ENCODE assay signal across 8 mouse cellular contexts in the genomic region with DNA sequence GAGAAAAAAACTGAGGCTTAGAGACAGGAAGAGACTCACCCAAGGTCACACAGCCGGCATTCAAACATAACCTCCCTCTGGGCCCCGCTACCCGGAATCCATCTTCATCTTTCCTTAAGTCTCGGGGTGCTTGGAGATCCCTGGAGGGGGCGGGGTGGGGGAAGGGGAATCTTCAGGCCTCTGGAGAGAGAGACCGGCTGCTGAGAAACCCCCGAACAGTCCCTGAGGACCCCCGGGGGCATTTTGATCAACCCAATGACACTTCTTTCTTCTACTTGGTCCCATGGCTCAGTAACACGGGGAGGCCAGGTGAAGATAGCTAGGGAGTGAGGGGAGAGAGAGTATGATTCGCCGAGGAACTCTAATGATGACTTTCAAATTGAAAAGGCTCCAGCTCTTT. TPM values are rescaled to one million over a fixed set of nuclear protein-coding genes. Genes with fewer than 3 reads are reported as not detected.
A peak's percentile ranks its signal among the peaks of the same experiment; 100 is the strongest.
DNase-seq lines count a peak whose midpoint lies in the region; ATAC-seq and TF ChIP-seq lines count a peak whose summit lies in the region.

No protein-coding gene starts in this region.

- 0 out of 2 replicates have a peak overlapping the region, but pooled peaks have one; percentile 66 for H3K27ac ChIP-seq in lung, postnatal 0 days (ENCODE audit: low read length)
- H3K27ac ChIP-seq in liver, embryonic 12.5 days, result no peak overlapping the region
- H3K27ac ChIP-seq in stomach, embryonic 16.5 days (ENCODE audit: low read length), result peak overlapping the region; percentile 83

- no peak for ATAC-seq in lung, postnatal 0 days
- ATAC-seq in liver, embryonic 12.5 days, result no peak
- no peak for ATAC-seq in stomach, embryonic 16.5 days (ENCODE audit: insufficient read depth, low FRiP score)

- 0 out of 2 replicates have a peak, but pooled peaks cover 6% of the 10 kb centered on the region for H3K27me3 ChIP-seq in lung, postnatal 0 days (replicated peaks; ENCODE audit: insufficient read depth, low read length)
- H3K27me3 ChIP-seq in liver, embryonic 12.5 days (replicated peaks), result peaks cover 27% of the 10 kb centered on the region
- no peaks in the 10 kb centered on the region for H3K27me3 ChIP-seq in stomach, embryonic 16.5 days (ENCODE audit: control insufficient read depth, insufficient read depth, low read length)

- 15% methylated on average over 11 of the region's 11 CpGs for WGBS in lung, postnatal 0 days
- 28% methylated on average over 11 of the region's 11 CpGs for WGBS in liver, embryonic 12.5 days (ENCODE audit: insufficient replicate concordance)
- WGBS in stomach, embryonic 16.5 days, result 13% methylated on average over 11 of the region's 11 CpGs

- no peak for TF ChIP-seq CTCF in lung, postnatal 0 days (IDR thresholded peaks at IDR 0.05)

- intact Hi-C loops in gastrocnemius, postnatal 14 days (cut with DNase I; ENCODE audit: low total_unique reads), result no loop called here

- no peaks in the 10 kb centered on the region for H3K9me3 ChIP-seq in lung, postnatal 0 days (ENCODE audit: low read length)
- H3K9me3 ChIP-seq in liver, embryonic 12.5 days (replicated peaks), result no peaks in the 10 kb centered on the region
- no peaks in the 10 kb centered on the region for H3K9me3 ChIP-seq in stomach, embryonic 16.5 days (replicated peaks; ENCODE audit: control insufficient read depth, low read length)

- peak; percentile 50 for DNase-seq in cerebellum, adult 9-11 months
- no peak for DNase-seq in cerebellum, postnatal 10 days
- no peak for DNase-seq in lung, postnatal 0 days (ENCODE audit: low spot score)
- no peak for DNase-seq in lung, postnatal 25 days (ENCODE audit: low spot score)
- DNase-seq in gastrocnemius, postnatal 14 days, result no peak
- no peak for DNase-seq in frontal cortex, postnatal 10 days (ENCODE audit: low spot score in 2 of 2)

- no peak for TF ChIP-seq EP300 in lung, postnatal 0 days (IDR thresholded peaks at IDR 0.05)

- H3K4me1 ChIP-seq in lung, postnatal 0 days (ENCODE audit: insufficient read depth, low read depth, low read length), result no peaks in the 10 kb centered on the region
- H3K4me1 ChIP-seq in liver, embryonic 12.5 days, result peaks cover 42% of the 10 kb centered on the region
- peaks cover 29% of the 10 kb centered on the region for H3K4me1 ChIP-seq in stomach, embryonic 16.5 days (ENCODE audit: control insufficient read depth, insufficient read depth, low read length)

- H3K4me3 ChIP-seq in lung, postnatal 0 days (ENCODE audit: low read depth, low read length), result peak overlapping the region; percentile 61
- H3K4me3 ChIP-seq in liver, embryonic 12.5 days, result peak overlapping the region; percentile 65
- H3K4me3 ChIP-seq in stomach, embryonic 16.5 days (replicated peaks; ENCODE audit: low read length), result peak overlapping the region; percentile 55

- no peaks in the 10 kb centered on the region for H3K36me3 ChIP-seq in lung, postnatal 0 days (ENCODE audit: insufficient read depth, low read length)
- no peaks in the 10 kb centered on the region for H3K36me3 ChIP-seq in liver, embryonic 12.5 days
- no peaks in the 10 kb centered on the region for H3K36me3 ChIP-seq in stomach, embryonic 16.5 days (ENCODE audit: control insufficient read depth, insufficient read depth, low read length)

- peak overlapping the region; percentile 90 for H3K4me2 ChIP-seq in lung, postnatal 0 days (replicated peaks; ENCODE audit: low read depth, low read length)
- H3K4me2 ChIP-seq in liver, embryonic 12.5 days, result peak overlapping the region; percentile 98
- peak overlapping the region; percentile 60 for H3K4me2 ChIP-seq in stomach, embryonic 16.5 days (ENCODE audit: low read depth, low read length)

- H3K9ac ChIP-seq in lung, postnatal 0 days (replicated peaks; ENCODE audit: low read depth), result peak overlapping the region; percentile 34; the same call in 1 of the 2 replicates
- H3K9ac ChIP-seq in liver, embryonic 12.5 days, result peak overlapping the region; percentile 65
- H3K9ac ChIP-seq in stomach, embryonic 16.5 days (ENCODE audit: low read length), result peak overlapping the region; percentile 89

RNA-seq across cellular contexts. Expression of a gene that starts 0.9 kb away (rescaled TPM):
- polyA plus RNA-seq in lung, postnatal 0 days (2015; fragmentation: Nextera tagmentation; extraction: Ambion mirVana), result 4.2 and 4.3 TPM in 2 replicates
- 1.5 TPM in 2 replicates for polyA plus RNA-seq in liver, embryonic 12.5 days (2016; fragmentation: Nextera tagmentation; extraction: Ambion mirVana)
- polyA plus RNA-seq in stomach, embryonic 16.5 days (2015; fragmentation: Nextera tagmentation; extraction: Ambion mirVana), result 2.3 TPM in 2 replicates
- total RNA-seq in gastrocnemius, postnatal 14 days (2021), result 1 to 10 TPM; 3.9 to 7.1 TPM

RNA-seq across cellular contexts. Expression of a gene that starts 15.6 kb away (rescaled TPM):
- 5.2 and 6.6 TPM in 2 replicates for polyA plus RNA-seq in lung, postnatal 0 days (2015; fragmentation: Nextera tagmentation; extraction: Ambion mirVana)
- polyA plus RNA-seq in liver, embryonic 12.5 days (2016; fragmentation: Nextera tagmentation; extraction: Ambion mirVana), result 0.80 and 1.7 TPM in 2 replicates
- 9.7 and 12.0 TPM in 2 replicates for polyA plus RNA-seq in stomach, embryonic 16.5 days (2015; fragmentation: Nextera tagmentation; extraction: Ambion mirVana)
- under 1 TPM; 0.47 to 0.66 TPM for total RNA-seq in gastrocnemius, postnatal 14 days (2021)

RNA-seq across cellular contexts. Expression of a gene that starts 30.3 kb away (rescaled TPM):
- 2.0 and 2.4 TPM in 2 replicates for polyA plus RNA-seq in lung, postnatal 0 days (2015; fragmentation: Nextera tagmentation; extraction: Ambion mirVana)
- 0.86 and 1.5 TPM in 2 replicates for polyA plus RNA-seq in liver, embryonic 12.5 days (2016; fragmentation: Nextera tagmentation; extraction: Ambion mirVana)
- polyA plus RNA-seq in stomach, embryonic 16.5 days (2015; fragmentation: Nextera tagmentation; extraction: Ambion mirVana), result 3.0 and 3.2 TPM in 2 replicates
- total RNA-seq in gastrocnemius, postnatal 14 days (2021), result 1 to 10 TPM; 1.6 to 2.6 TPM

RNA-seq across cellular contexts. Expression of a gene that starts 33.3 kb away (rescaled TPM):
- polyA plus RNA-seq in lung, postnatal 0 days (2015; fragmentation: Nextera tagmentation; extraction: Ambion mirVana), result 26.1 and 29.0 TPM in 2 replicates
- 4.4 and 4.7 TPM in 2 replicates for polyA plus RNA-seq in liver, embryonic 12.5 days (2016; fragmentation: Nextera tagmentation; extraction: Ambion mirVana)
- polyA plus RNA-seq in stomach, embryonic 16.5 days (2015; fragmentation: Nextera tagmentation; extraction: Ambion mirVana), result 11.1 and 11.8 TPM in 2 replicates
- total RNA-seq in gastrocnemius, postnatal 14 days (2021), result 10 to 100 TPM in 1 of 2 experiments, 1 to 10 TPM in 1; 8.5 to 11.8 TPM

RNA-seq across cellular contexts. Expression of a gene that starts 47.9 kb away (rescaled TPM):
- polyA plus RNA-seq in lung, postnatal 0 days (2015; fragmentation: Nextera tagmentation; extraction: Ambion mirVana), result 61.7 and 63.6 TPM in 2 replicates
- polyA plus RNA-seq in liver, embryonic 12.5 days (2016; fragmentation: Nextera tagmentation; extraction: Ambion mirVana), result 91.2 and 94.4 TPM in 2 replicates
- polyA plus RNA-seq in stomach, embryonic 16.5 days (2015; fragmentation: Nextera tagmentation; extraction: Ambion mirVana), result 120 and 126 TPM in 2 replicates
- total RNA-seq in gastrocnemius, postnatal 14 days (2021), result 100 to 1,000 TPM; 247 to 276 TPM

Comparison
In these comparisons a context has a peak if more than half of its experiments do, and no peak if none do; other contexts are left out.
1. H3K9ac ChIP-seq: peak in every context shown above with its lines; median percentile 89 in stomach, embryonic 16.5 days; 65 in liver, embryonic 12.5 days; 34 in lung, postnatal 0 days.